Mouse (Mus musculus): ENCODE data around the gene Chaf1a.

GRCm38 (mm10) chr17:56024476-56024875 lies 15.8 kb upstream of the Chaf1a start:
- TF ChIP-seq CTCF (IDR thresholded peaks at IDR 0.05; ENCODE audit: control insufficient read depth, insufficient read depth, low read length) (no peak), POLR2A (IDR thresholded peaks at IDR 0.05; ENCODE audit: borderline replicate concordance, control insufficient read depth, low read depth, low read length) (no peak)
